Mouse (Mus musculus) c-Kit-positive CD71-negative TER-119-negative erythroid progenitor cells, embryonic 14.5 days (primary cell): ENCODE data around the gene Lrrc18.

Experiments
- DNase-seq: peaks from one replicate; pipeline ENCODE4 v3.0.0-alpha.2; 2013; ENCODE audit warnings: low read depth

Gene Lrrc18

GRCm38 (mm10) chr14:33053441-33053840 is 62.3 kb downstream of the Lrrc18 start:
- DNase-seq = no peak

GRCm38 (mm10) chr14:33058881-33059660 is 67.9 kb downstream of the Lrrc18 start:
- DNase-seq = no peak

- no peak for DNase-seq
Observed at GRCm38 (mm10) chr14:33062996-33063395, 71.8 kb downstream of the Lrrc18 start.
